Mouse (Mus musculus) heart, adult 18-20 months (tissue): ENCODE data around the gene Ocrl. TPM values are rescaled to one million over a fixed set of nuclear protein-coding genes. Genes with fewer than 3 reads are reported as not detected.

Experiments used
- DNase-seq, 2 experiments: peaks; one replicate each; pipeline ENCODE4 v3.0.0; 2021 to 2022; ENCODE audit warnings: mixed read lengths in 1 of 2
- total RNA-seq, 2 experiments: library from RNA; stranded (reverse); gene quantifications; 2 replicates each; pipeline ENCODE4 v1.2.3; 2021

Gene Ocrl
- total RNA-seq, 2 experiments from 2014 or later, result 8.1 to 9.2 TPM

- DNase-seq, result no peak
Measured at GRCm38 (mm10) chrX:47977078-47977477, 64.9 kb downstream of the Ocrl start.

GRCm38 (mm10) chrX:47985000-47985619, 72.9 kb downstream of the Ocrl start:
- peak; percentile 35 to 72 for DNase-seq

DNA sequence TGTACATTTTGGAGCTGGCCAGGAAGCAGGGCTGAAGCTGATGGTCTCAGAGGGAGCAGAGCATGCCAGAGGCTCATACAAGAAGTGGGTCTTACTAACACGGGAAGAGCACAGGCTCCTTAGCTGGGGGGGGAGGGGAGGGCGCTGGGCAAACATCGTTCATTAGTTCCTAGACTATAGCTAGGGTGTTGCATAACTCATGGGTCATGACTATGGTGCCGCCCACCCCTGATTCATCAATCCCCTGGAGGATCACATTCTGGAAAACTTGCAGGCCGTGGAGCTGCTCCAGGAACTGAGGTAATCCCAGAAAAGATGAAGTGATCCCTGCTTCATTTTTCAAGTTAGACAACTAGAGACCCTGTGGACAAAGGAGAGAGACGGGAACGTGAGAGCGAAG, 75.8 kb downstream of the Ocrl start:
- peak; percentile 55 to 77 for DNase-seq

DNA sequence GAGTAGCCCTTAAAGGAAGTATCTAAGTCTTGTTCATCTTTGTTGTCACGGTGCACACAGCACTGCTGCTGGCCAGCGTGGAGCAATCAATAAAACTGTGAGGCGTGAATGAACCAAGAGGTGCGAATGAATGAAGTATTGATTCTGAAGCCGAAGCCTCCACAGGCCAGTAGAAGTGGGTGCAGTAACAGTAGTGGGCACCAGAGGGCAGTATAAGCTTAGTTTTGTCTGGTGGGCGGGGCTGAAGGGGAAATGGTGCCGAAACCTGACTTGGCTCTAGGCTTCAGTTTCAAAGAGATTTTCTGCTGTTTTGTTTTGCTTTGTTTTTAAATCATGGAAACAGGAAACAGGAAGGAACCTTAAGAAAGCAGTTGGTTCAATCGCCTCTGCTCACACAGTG, 80.4 kb downstream of the Ocrl start:
- peak; percentile 65 to 93 for DNase-seq

- DNase-seq, result no peak
Measured at GRCm38 (mm10) chrX:47998412-47998811, 86.2 kb downstream of the Ocrl start.

- no peak for DNase-seq
Measured at GRCm38 (mm10) chrX:48001151-48001550, 89.0 kb downstream of the Ocrl start.

- no peak for DNase-seq
Measured at GRCm38 (mm10) chrX:48004786-48005185, 92.6 kb downstream of the Ocrl start.

GRCm38 (mm10) chrX:48006062-48006461, 93.9 kb downstream of the Ocrl start:
- DNase-seq, result peak in 1 of 2 experiments; percentile 13

DNA sequence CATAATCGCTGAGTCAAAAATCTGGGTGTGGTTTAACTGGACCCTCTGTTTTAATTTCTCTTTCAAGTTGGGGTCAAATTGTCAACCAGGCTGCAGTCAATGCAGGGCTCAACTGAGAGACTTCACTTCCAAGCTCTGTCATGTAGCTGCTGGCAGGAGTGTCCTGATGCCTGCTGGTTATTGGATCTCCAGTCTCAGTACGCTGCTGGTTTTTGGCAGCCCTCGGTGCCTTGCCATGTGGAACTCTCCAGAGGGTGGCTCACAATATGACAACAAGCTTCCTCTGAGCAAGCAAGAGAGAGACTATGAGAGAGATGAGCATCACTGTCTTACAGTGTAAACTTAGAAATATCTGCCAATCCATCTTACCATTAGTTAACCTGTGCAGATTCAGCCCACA, 99.5 kb downstream of the Ocrl start:
- no peak for DNase-seq

Other genes with a start within 250 kb of the Ocrl start
- gene Smarca1, start 19.4 kb upstream of the Ocrl start, total RNA-seq, result 1 to 10 TPM; 1.6 to 2.4 TPM
- gene Apln, start 122.5 kb downstream of the Ocrl start, total RNA-seq, result 10 to 100 TPM in 1 of 2 experiments, 1 to 10 TPM in 1; 4.6 to 15.9 TPM
- gene Xpnpep2, start 196.3 kb downstream of the Ocrl start, total RNA-seq, result 1 to 10 TPM; 1.3 to 2.5 TPM
- gene Sash3, start 234.0 kb downstream of the Ocrl start, total RNA-seq, result 1 to 10 TPM; 1.0 to 4.1 TPM